Mouse (Mus musculus) intestine, postnatal 0 days (tissue): ENCODE results near the gene Nabp2. TPM values are rescaled to one million over a fixed set of nuclear protein-coding genes. Genes with fewer than 3 reads are reported as not detected.

Experiments
- ATAC-seq: fragments of 200-750 bp; cut with Nextera tagmentation; 2 replicates; pipeline ENCODE4 v1.8.0; 2017; ENCODE audit warnings: mild to moderate bottlenecking, moderate TSS enrichment, moderate library complexity
- H3K27ac ChIP-seq: fragments of 300-500 bp; sonication (generic); 2 replicates; pipeline ENCODE4 v1.5.1; 2014; ENCODE audit warnings: mild to moderate bottlenecking, low read depth, low read length, moderate library complexity
- H3K27me3 ChIP-seq: fragments of 300-500 bp; sonication (generic); replicated peaks from 2 replicates; pipeline ENCODE4 v1.6.1; 2014; ENCODE audit warnings: low read length, mixed read lengths; ENCODE audit not compliant: control insufficient read depth, insufficient read depth
- H3K36me3 ChIP-seq: fragments of 300-500 bp; sonication (generic); 2 replicates; pipeline ENCODE4 v1.6.1; 2014; ENCODE audit warnings: mild to moderate bottlenecking, moderate library complexity; ENCODE audit not compliant: control insufficient read depth, insufficient read depth
- H3K4me1 ChIP-seq: fragments of 300-500 bp; sonication (generic); replicated peaks from 2 replicates; pipeline ENCODE4 v1.6.1; 2014; ENCODE audit warnings: antibody characterized with exemption, low read length, mixed read lengths; ENCODE audit not compliant: control insufficient read depth, insufficient read depth
- H3K4me2 ChIP-seq: fragments of 300-500 bp; sonication (generic); replicated peaks from 2 replicates; pipeline ENCODE4 v1.6.1; 2014; ENCODE audit warnings: low read depth, mild to moderate bottlenecking, moderate library complexity
- H3K4me3 ChIP-seq: fragments of 300-500 bp; sonication (generic); 2 replicates; pipeline ENCODE4 v1.5.1; 2014; ENCODE audit warnings: low read depth, low read length
- H3K9ac ChIP-seq: fragments of 300-500 bp; sonication (generic); 2 replicates; pipeline ENCODE4 v1.6.1; 2014; ENCODE audit warnings: mild to moderate bottlenecking, low read depth, low read length
- H3K9me3 ChIP-seq: fragments of 300-500 bp; sonication (generic); 2 replicates; pipeline ENCODE4 v1.6.1; 2016; ENCODE audit warnings: mixed run types; ENCODE audit not compliant: control insufficient read depth
- CTCF ChIP-seq: sonication (generic); IDR thresholded peaks from 2 replicates; pipeline ENCODE4 v1.5.1; 2016; ENCODE audit warnings: low read depth, mild to moderate bottlenecking, control low read depth, antibody characterized with exemption, moderate library complexity
- WGBS: fragments of 180-500 bp; shearing (Covaris S2); extraction: QIAGEN DNeasy Blood & Tissue Kit; methylation state at CpG from one replicate; pipeline ENCODE4 v1.1.7; 2014; 5-methylcytosine and 5-hydroxymethylcytosine counted together
- polyA plus RNA-seq: library from polyadenylated mRNA; unstranded; fragments of >200 nt; fragmentation: Nextera tagmentation; extraction: Ambion mirVana; gene quantifications from 2 replicates; pipeline ENCODE4 v1.2.1, GENCODE M21; 2015

The Nabp2 gene
- polyA plus RNA-seq, 1 experiment from 2014 or later = 82.5 TPM

GRCm38 (mm10) chr10:128441324-128442119 is 30.2 kb upstream of the Nabp2 start:
- no peak overlapping the region for H3K4me2 ChIP-seq
- H3K4me3 ChIP-seq = no peak overlapping the region
- no peaks in the 10 kb centered on the region for H3K4me1 ChIP-seq
- no peaks in the 10 kb centered on the region for H3K27me3 ChIP-seq
- no peak overlapping the region for H3K27ac ChIP-seq
- WGBS = 89% methylated on average over 10 of the region's 10 CpGs
- TF ChIP-seq CTCF = no peak
- H3K9ac ChIP-seq = no peak overlapping the region
- H3K9me3 ChIP-seq = no peaks in the 10 kb centered on the region
- H3K36me3 ChIP-seq = peaks cover 47% of the 10 kb centered on the region
- ATAC-seq = no peak

- Histone ChIP-seq H3K27ac (no peak overlapping the region), H3K36me3 (peaks cover 58% of the 10 kb centered on the region)
- 54% methylated on average over 10 of the region's 10 CpGs for WGBS
Measured at GRCm38 (mm10) chr10:128440407-128440806, 29.1 kb upstream of the Nabp2 start.

GRCm38 (mm10) chr10:128438675-128439279 is 27.5 kb upstream of the Nabp2 start:
- no peaks in the 10 kb centered on the region for H3K9me3 ChIP-seq
- H3K4me1 ChIP-seq = no peaks in the 10 kb centered on the region
- no peak for TF ChIP-seq CTCF
- WGBS = 71% methylated on average over 10 of the region's 10 CpGs
- H3K36me3 ChIP-seq = peaks cover 70% of the 10 kb centered on the region
- no peak overlapping the region for H3K4me2 ChIP-seq
- H3K4me3 ChIP-seq = no peak overlapping the region
- no peaks in the 10 kb centered on the region for H3K27me3 ChIP-seq
- ATAC-seq = no peak
- H3K9ac ChIP-seq = no peak overlapping the region
- H3K27ac ChIP-seq = 0 out of 2 replicates have a peak overlapping the region, but pooled peaks have one; percentile 41

More at GRCm38 (mm10) chr10:128440407-128440806, 29.1 kb upstream of the Nabp2 start:
- Histone ChIP-seq H3K9me3 (no peaks in the 10 kb centered on the region), H3K27me3 (no peaks in the 10 kb centered on the region), H3K9ac (no peak overlapping the region), H3K4me2 (no peak overlapping the region), H3K4me1 (no peaks in the 10 kb centered on the region), H3K4me3 (no peak overlapping the region)
- peak; percentile 82 for TF ChIP-seq CTCF
- ATAC-seq = no peak

- H3K36me3 ChIP-seq = peaks cover 78% of the 10 kb centered on the region
- TF ChIP-seq CTCF = no peak
- no peaks in the 10 kb centered on the region for H3K9me3 ChIP-seq
- no peaks in the 10 kb centered on the region for H3K4me1 ChIP-seq
- no peak overlapping the region for H3K4me2 ChIP-seq
- H3K27me3 ChIP-seq = no peaks in the 10 kb centered on the region
- ATAC-seq = no peak
- no peak overlapping the region for H3K27ac ChIP-seq
- 92% methylated on average over 8 of the region's 8 CpGs for WGBS
- H3K4me3 ChIP-seq = no peak overlapping the region
- H3K9ac ChIP-seq = no peak overlapping the region
Measured at GRCm38 (mm10) chr10:128436376-128436775, 25.1 kb upstream of the Nabp2 start.

GRCm38 (mm10) chr10:128435873-128436272 is 24.6 kb upstream of the Nabp2 start:
- Histone ChIP-seq H3K4me2 (no peak overlapping the region), H3K36me3 (peaks cover 78% of the 10 kb centered on the region), H3K9ac (no peak overlapping the region), H3K27ac (peak overlapping the region; percentile 3; the same call in 1 of the 2 replicates), H3K9me3 (no peaks in the 10 kb centered on the region), H3K4me3 (no peak overlapping the region), H3K4me1 (no peaks in the 10 kb centered on the region), H3K27me3 (no peaks in the 10 kb centered on the region)
- WGBS = 85% methylated on average over 5 of the region's 5 CpGs
- no peak for TF ChIP-seq CTCF
- no peak for ATAC-seq

- no peak overlapping the region for H3K4me3 ChIP-seq
- no peaks in the 10 kb centered on the region for H3K9me3 ChIP-seq
- H3K4me1 ChIP-seq = no peaks in the 10 kb centered on the region
- H3K36me3 ChIP-seq = peaks cover 78% of the 10 kb centered on the region
- ATAC-seq = no peak
- WGBS = 85% methylated on average over 17 of the region's 17 CpGs
- H3K4me2 ChIP-seq = no peak overlapping the region
- H3K27me3 ChIP-seq = no peaks in the 10 kb centered on the region
- no peak for TF ChIP-seq CTCF
- H3K9ac ChIP-seq = no peak overlapping the region
- H3K27ac ChIP-seq = peak overlapping the region; percentile 3; the same call in 1 of the 2 replicates
Measured at GRCm38 (mm10) chr10:128435186-128435823, 24.0 kb upstream of the Nabp2 start.
